Mouse (Mus musculus) heart, adult 2 months (tissue): ENCODE measurements around the gene Eps15l1. TPM values are rescaled to one million over a fixed set of nuclear protein-coding genes. Genes with fewer than 3 reads are reported as not detected.

ENCODE experiments used
- DNase-seq, 2 experiments: peaks; one replicate each; pipeline ENCODE4 v3.0.0; 2021
- H3K27ac ChIP-seq: fragments of 200-600 bp; 2 replicates; pipeline ENCODE4 v1.8.1; 2022
- H3K27me3 ChIP-seq: fragments of 200-500 bp; 2 replicates; pipeline ENCODE4 v1.6.1; 2012; ENCODE audit warnings: mild to moderate bottlenecking, low read length, inconsistent platforms, mixed read lengths; ENCODE audit not compliant: control insufficient read depth, insufficient read depth
- H3K36me3 ChIP-seq: fragments of 200-500 bp; 2 replicates; pipeline ENCODE4 v1.6.1; 2012; ENCODE audit warnings: low read length, inconsistent platforms; ENCODE audit not compliant: control insufficient read depth, insufficient read depth
- H3K4me1 ChIP-seq: fragments of 200-500 bp; 2 replicates; pipeline ENCODE4 v1.6.1; 2011; ENCODE audit warnings: low read length; ENCODE audit not compliant: control insufficient read depth, insufficient read depth
- H3K4me3 ChIP-seq: fragments of 200-600 bp; 2 replicates; pipeline ENCODE4 v1.8.1; 2022
- H3K79me2 ChIP-seq: fragments of 200-500 bp; replicated peaks from 2 replicates; pipeline ENCODE4 v1.6.1; 2012; ENCODE audit warnings: mild to moderate bottlenecking, inconsistent platforms, low read length, moderate library complexity, mixed read lengths; ENCODE audit not compliant: control insufficient read depth, insufficient read depth
- H3K9ac ChIP-seq: fragments of 200-500 bp; 2 replicates; pipeline ENCODE4 v1.6.1; 2012; ENCODE audit warnings: low read depth, mild to moderate bottlenecking, control low read depth, inconsistent platforms, low read length, mixed read lengths
- CTCF ChIP-seq: fragments of 200-600 bp; IDR thresholded peaks from 2 replicates; pipeline ENCODE4 v1.8.1; 2022; ENCODE audit warnings: antibody characterized with exemption, mild to moderate bottlenecking, moderate library complexity
- EP300 ChIP-seq: fragments of 200-500 bp; IDR thresholded peaks from 2 replicates; pipeline ENCODE4 v1.6.1; 2011; ENCODE audit warnings: low read depth, low read length, control low read depth; ENCODE audit not compliant: insufficient read depth
- POLR2A ChIP-seq: fragments of 200-500 bp; IDR thresholded peaks from 2 replicates; pipeline ENCODE4 v1.6.1; 2011; ENCODE audit warnings: mild to moderate bottlenecking, low read depth, low read length, control low read depth; ENCODE audit not compliant: insufficient read depth
- WGBS: fragments of 180-500 bp; shearing (Covaris S2); methylation state at CpG from one replicate; pipeline ENCODE4 v1.1.7; 2018; 5-methylcytosine and 5-hydroxymethylcytosine counted together
- intact Hi-C: fragments of 180-260 bp; cut with DNase I; formaldehyde crosslinking; loops from one replicate; pipeline ENCODE4 v1.15.1; 2025
- polyA plus RNA-seq: library from polyadenylated mRNA; depleted of rRNA; stranded (reverse); fragments of >200 nt; gene quantifications from 2 replicates; pipeline ENCODE4 v1.2.3, GENCODE M21; 2012
- total RNA-seq, 2 experiments: library from RNA; stranded (reverse); gene quantifications; 2 replicates each; pipeline ENCODE4 v1.2.3; 2021

Eps15l1 gene
- total and polyA plus RNA-seq, 3 experiments, result 34.0 to 39.6 (median 36.2) TPM

- H3K27ac ChIP-seq, result peak overlapping the region; percentile 89
- intact Hi-C loops, result no loop called here
- peaks cover 34% of the 10 kb centered on the region for H3K4me1 ChIP-seq
- no peaks in the 10 kb centered on the region for H3K27me3 ChIP-seq
- peak in 1 of 2 experiments; percentile 32 for DNase-seq
- H3K79me2 ChIP-seq, result no peaks in the 10 kb centered on the region
- H3K36me3 ChIP-seq, result peaks cover 7% of the 10 kb centered on the region
- no peak overlapping the region for H3K4me3 ChIP-seq
- TF ChIP-seq CTCF, result no peak
- TF ChIP-seq POLR2A, result no peak
- no peak for TF ChIP-seq EP300
- WGBS, result 55% methylated on average over 7 of the region's 7 CpGs
- peak overlapping the region; percentile 2; the same call in 1 of the 2 replicates for H3K9ac ChIP-seq
These were observed 67.6 kb downstream of the Eps15l1 start for GRCm38 (mm10) chr8:72353700-72354045.

DNA sequence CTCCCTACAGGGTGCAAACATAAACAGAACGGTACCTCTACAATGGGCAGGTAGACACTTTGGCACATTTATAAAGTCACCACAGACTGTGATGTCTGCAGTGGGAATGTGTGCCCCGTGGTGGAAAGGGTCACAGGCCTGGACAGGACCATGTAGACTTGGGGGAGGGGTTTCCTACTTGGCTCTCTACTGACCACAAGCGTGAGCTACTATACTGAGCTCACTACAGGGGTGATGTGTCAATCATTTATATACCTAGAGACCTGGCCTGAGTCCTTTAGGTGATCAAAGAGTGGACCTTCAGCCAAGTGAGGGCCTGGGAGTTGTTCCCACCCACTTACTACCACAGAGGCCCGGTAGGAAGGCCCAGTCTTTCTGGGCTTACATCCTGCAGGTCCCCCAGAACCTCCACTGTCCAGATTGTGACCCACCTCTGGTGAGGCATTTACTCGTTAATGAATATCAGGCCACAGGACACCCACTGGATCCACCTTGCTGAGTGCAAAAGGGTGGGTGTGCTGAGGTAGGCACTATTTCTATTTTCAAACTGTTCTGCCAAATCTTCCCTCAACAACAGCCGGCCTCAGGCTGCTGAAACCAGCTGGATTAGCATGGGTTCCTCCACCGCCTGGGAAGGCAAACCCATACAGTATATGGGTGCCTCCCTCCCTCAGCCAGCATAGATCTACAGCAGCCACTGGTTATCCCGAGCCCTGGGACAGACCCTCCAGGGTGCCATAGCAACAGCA lies 68.1 kb downstream of the Eps15l1 start:
- H3K79me2 ChIP-seq, result no peaks in the 10 kb centered on the region
- peaks cover 7% of the 10 kb centered on the region for H3K36me3 ChIP-seq
- TF ChIP-seq EP300, result no peak
- TF ChIP-seq POLR2A, result no peak
- TF ChIP-seq CTCF, result no peak
- H3K4me3 ChIP-seq, result no peak overlapping the region
- H3K27ac ChIP-seq, result peak overlapping the region; percentile 89
- peaks cover 34% of the 10 kb centered on the region for H3K4me1 ChIP-seq
- no peaks in the 10 kb centered on the region for H3K27me3 ChIP-seq
- intact Hi-C loops, result no loop called here
- H3K9ac ChIP-seq, result peak overlapping the region; percentile 2; the same call in 1 of the 2 replicates
- DNase-seq, result peak in 1 of 2 experiments; percentile 28
- WGBS, result 66% methylated on average over 8 of the region's 8 CpGs

GRCm38 (mm10) chr8:72351405-72352005 lies 69.8 kb downstream of the Eps15l1 start:
- no peaks in the 10 kb centered on the region for H3K79me2 ChIP-seq
- DNase-seq, result no peak
- peaks cover 7% of the 10 kb centered on the region for H3K36me3 ChIP-seq
- no peak for TF ChIP-seq CTCF
- no peak for TF ChIP-seq EP300
- no peak for TF ChIP-seq POLR2A
- no peak overlapping the region for H3K4me3 ChIP-seq
- H3K4me1 ChIP-seq, result peaks cover 34% of the 10 kb centered on the region
- WGBS, result 61% methylated on average over 7 of the region's 7 CpGs
- no peaks in the 10 kb centered on the region for H3K27me3 ChIP-seq
- intact Hi-C loops, result no loop called here
- no peak overlapping the region for H3K9ac ChIP-seq
- H3K27ac ChIP-seq, result peak overlapping the region; percentile 2

DNA sequence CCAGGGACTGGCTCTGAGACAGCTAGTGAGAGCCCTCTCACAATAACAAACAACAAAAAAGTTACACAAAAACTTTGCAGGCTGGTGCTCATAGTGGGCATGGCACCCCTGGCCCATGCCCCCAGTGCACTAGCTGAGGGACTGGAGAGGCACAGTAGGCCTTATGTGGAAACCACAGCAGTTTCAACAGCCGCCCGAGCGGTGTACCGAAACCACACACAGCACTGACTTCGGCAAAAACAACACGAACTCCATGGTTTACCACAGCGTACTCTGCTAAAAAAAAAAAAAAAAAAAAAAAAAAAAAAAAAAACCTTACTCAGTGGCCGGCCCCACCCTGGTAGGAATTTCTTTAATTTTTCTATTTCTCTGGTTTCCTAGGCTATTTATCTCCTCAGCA lies 70.5 kb downstream of the Eps15l1 start:
- Histone ChIP-seq H3K27ac (peak overlapping the region; percentile 60), H3K27me3 (no peaks in the 10 kb centered on the region), H3K4me3 (no peak overlapping the region), H3K9ac (no peak overlapping the region), H3K36me3 (peaks cover 7% of the 10 kb centered on the region), H3K79me2 (no peaks in the 10 kb centered on the region), H3K4me1 (peaks cover 32% of the 10 kb centered on the region)
- TF ChIP-seq CTCF (no peak), EP300 (no peak), POLR2A (no peak)
- intact Hi-C loops, result no loop called here
- WGBS, result 80% methylated on average over 8 of the region's 8 CpGs
- peak; percentile 28 to 67 for DNase-seq

- Histone ChIP-seq H3K36me3 (peaks cover 7% of the 10 kb centered on the region), H3K27ac (peak overlapping the region; percentile 60), H3K9ac (no peak overlapping the region), H3K27me3 (no peaks in the 10 kb centered on the region), H3K79me2 (no peaks in the 10 kb centered on the region), H3K4me3 (no peak overlapping the region), H3K4me1 (peaks cover 26% of the 10 kb centered on the region)
- DNase-seq, result peak in 1 of 2 experiments; percentile 45
- intact Hi-C loops, result no loop called here
- TF ChIP-seq CTCF (no peak), EP300 (no peak), POLR2A (no peak)
- WGBS, result 78% methylated on average over 9 of the region's 9 CpGs
These were observed 71.4 kb downstream of the Eps15l1 start for GRCm38 (mm10) chr8:72349838-72350237.

- TF ChIP-seq EP300 (no peak), POLR2A (no peak), CTCF (no peak)
- peaks cover 6% of the 10 kb centered on the region for H3K36me3 ChIP-seq
These were observed 72.3 kb downstream of the Eps15l1 start for GRCm38 (mm10) chr8:72348956-72349355.

More at GRCm38 (mm10) chr8:72348956-72349355, 72.3 kb downstream of the Eps15l1 start:
- intact Hi-C loops, result no loop called here
- DNase-seq, result no peak
- no peaks in the 10 kb centered on the region for H3K79me2 ChIP-seq
- no peak overlapping the region for H3K4me3 ChIP-seq
- H3K27me3 ChIP-seq, result no peaks in the 10 kb centered on the region
- H3K27ac ChIP-seq, result no peak overlapping the region; the same call in 1 of the 2 replicates
- H3K9ac ChIP-seq, result no peak overlapping the region
- WGBS, result 91% methylated on average over 1 of the region's 1 CpGs
- H3K4me1 ChIP-seq, result peaks cover 20% of the 10 kb centered on the region
